Comparison of ENCODE assay signal across 8 mouse cellular contexts in genomic region chr12:108213090-108214041, GRCm38 (mm10). TPM values are rescaled to one million over a fixed set of nuclear protein-coding genes. Genes with fewer than 3 reads are reported as not detected.
DNase-seq lines count a peak whose midpoint lies in the region; ATAC-seq lines count a peak whose summit lies in the region.

No protein-coding gene starts in this region.

- ATAC-seq in cerebellum, adult (ENCODE audit: insufficient number of reproducible peaks, low FRiP score, low TSS enrichment), result no peak
- peak; percentile 23; the same call in 1 of the 2 replicates for ATAC-seq in lung, embryonic 16.5 days (ENCODE audit: low read depth)
- ATAC-seq in hindbrain, embryonic 13.5 days (ENCODE audit: low FRiP score), result no peak

- peak overlapping the region; percentile 6; the same call in 1 of the 2 replicates for H3K9ac ChIP-seq in lung, embryonic 16.5 days (ENCODE audit: low read length)
- H3K9ac ChIP-seq in hindbrain, embryonic 13.5 days, result peak overlapping the region; percentile 51

- WGBS in lung, embryonic 16.5 days, result 45% methylated on average over 18 of the region's 18 CpGs
- WGBS in hindbrain, embryonic 13.5 days, result 38% methylated on average over 18 of the region's 18 CpGs

- no peaks in the 10 kb centered on the region for H3K27me3 ChIP-seq in lung, embryonic 16.5 days (ENCODE audit: control insufficient read depth, insufficient read depth, low read depth, low read length)
- H3K27me3 ChIP-seq in hindbrain, embryonic 13.5 days, result no peaks in the 10 kb centered on the region

- H3K36me3 ChIP-seq in lung, embryonic 16.5 days (ENCODE audit: control insufficient read depth, insufficient read depth, low read length), result no peaks in the 10 kb centered on the region
- H3K36me3 ChIP-seq in hindbrain, embryonic 13.5 days, result 0 out of 2 replicates have a peak, but pooled peaks cover 3% of the 10 kb centered on the region

- H3K4me3 ChIP-seq in lung, embryonic 16.5 days (ENCODE audit: low read length), result no peak overlapping the region
- H3K4me3 ChIP-seq in hindbrain, embryonic 13.5 days, result no peak overlapping the region

- H3K9me3 ChIP-seq in lung, embryonic 16.5 days (ENCODE audit: control insufficient read depth, low read length), result no peaks in the 10 kb centered on the region
- no peaks in the 10 kb centered on the region for H3K9me3 ChIP-seq in hindbrain, embryonic 13.5 days

- H3K4me2 ChIP-seq in lung, embryonic 16.5 days (ENCODE audit: low read depth, low read length), result no peak overlapping the region
- H3K4me2 ChIP-seq in hindbrain, embryonic 13.5 days, result no peak overlapping the region

- peak; percentile 31 for DNase-seq in cerebellum, adult 11-12 months
- no peak for DNase-seq in lung, postnatal 14 days
- peak; percentile 46 for DNase-seq in retina, embryonic 14.5 days (ENCODE audit: low spot score)
- DNase-seq in gastrocnemius, postnatal 4 days (ENCODE audit: low spot score in 2 of 2), result no peak
- no peak for DNase-seq in frontal cortex, postnatal 10 days (ENCODE audit: low spot score in 2 of 2)

- peak overlapping the region; percentile 33 for H3K27ac ChIP-seq in lung, embryonic 16.5 days (ENCODE audit: low read length)
- H3K27ac ChIP-seq in hindbrain, embryonic 13.5 days, result peak overlapping the region; percentile 74

- peaks cover 19% of the 10 kb centered on the region for H3K4me1 ChIP-seq in lung, embryonic 16.5 days (replicated peaks; ENCODE audit: control insufficient read depth, insufficient read depth, low read length)
- H3K4me1 ChIP-seq in hindbrain, embryonic 13.5 days (replicated peaks), result peaks cover 88% of the 10 kb centered on the region

RNA-seq across cellular contexts. Expression of gene Ccnk, which starts 34.0 kb away (rescaled TPM):
- polyA plus RNA-seq in lung, embryonic 16.5 days (2015; fragmentation: Nextera tagmentation; extraction: Ambion mirVana), result 2.4 and 4.4 TPM in 2 replicates
- 3.8 and 4.0 TPM in 2 replicates for polyA plus RNA-seq in hindbrain, embryonic 13.5 days (2015; fragmentation: Nextera tagmentation; extraction: Ambion mirVana)
- total RNA-seq in gastrocnemius, postnatal 4 days (2021), result 10 to 100 TPM; 35.5 to 36.4 TPM

RNA-seq across cellular contexts. Expression of gene Setd3, which starts 34.3 kb away (rescaled TPM):
- 85.0 and 88.8 TPM in 2 replicates for polyA plus RNA-seq in lung, embryonic 16.5 days (2015; fragmentation: Nextera tagmentation; extraction: Ambion mirVana)
- polyA plus RNA-seq in hindbrain, embryonic 13.5 days (2015; fragmentation: Nextera tagmentation; extraction: Ambion mirVana), result 99.7 and 102 TPM in 2 replicates
- 100 to 1,000 TPM in 1 of 2 experiments, 10 to 100 TPM in 1; 98.9 to 107 TPM for total RNA-seq in gastrocnemius, postnatal 4 days (2021)

Comparison
In these comparisons a context has a peak if more than half of its experiments do, and no peak if none do; other contexts are left out.
1. DNase-seq: peak in cerebellum, adult 11-12 months (single experiment) and retina, embryonic 14.5 days (single experiment); none in lung, postnatal 14 days (single experiment), gastrocnemius, postnatal 4 days (0 of 2) and frontal cortex, postnatal 10 days (0 of 2).